Mouse (Mus musculus): ENCODE measurements around the gene Stk24. TPM values are rescaled to one million over a fixed set of nuclear protein-coding genes. Genes with fewer than 3 reads are reported as not detected.

Stk24 gene
- polyA plus RNA-seq, 1 experiment from 2014 or later: 15.2 TPM

DNA sequence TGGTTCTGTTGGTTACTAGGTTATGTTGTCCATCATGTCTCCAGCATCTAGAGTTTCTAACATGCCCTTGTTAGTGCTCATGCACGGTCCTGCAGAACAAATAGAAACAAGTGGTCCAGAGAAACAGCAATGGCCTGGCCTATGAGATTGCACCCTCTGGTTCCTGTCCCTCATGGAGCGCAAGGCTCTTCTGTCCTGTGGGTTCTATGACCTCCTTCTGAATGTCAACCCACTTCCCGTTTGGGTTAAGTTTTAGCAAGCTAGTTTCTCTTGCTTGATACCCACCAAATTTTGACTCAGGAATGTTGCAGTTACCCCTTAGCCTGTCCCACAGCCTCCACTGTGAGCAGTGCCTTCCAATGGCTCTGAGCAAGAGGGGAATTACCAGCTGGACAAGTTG lies 29.1 kb upstream of the Stk24 start:
- 83% methylated on average over 3 of the region's 3 CpGs for WGBS
- no peak overlapping the region for H3K9ac ChIP-seq (replicated peaks)
- no peak overlapping the region for H3K27ac ChIP-seq (replicated peaks)
- H3K36me3 ChIP-seq: no peaks in the 10 kb centered on the region
- no peak overlapping the region for H3K4me3 ChIP-seq (replicated peaks)
- no peaks in the 10 kb centered on the region for H3K9me3 ChIP-seq (replicated peaks)
- H3K4me2 ChIP-seq: no peak overlapping the region
- ATAC-seq (ENCODE audit: low FRiP score): no peak
- peaks cover 3% of the 10 kb centered on the region for H3K4me1 ChIP-seq
- no peaks in the 10 kb centered on the region for H3K27me3 ChIP-seq (replicated peaks)

DNA sequence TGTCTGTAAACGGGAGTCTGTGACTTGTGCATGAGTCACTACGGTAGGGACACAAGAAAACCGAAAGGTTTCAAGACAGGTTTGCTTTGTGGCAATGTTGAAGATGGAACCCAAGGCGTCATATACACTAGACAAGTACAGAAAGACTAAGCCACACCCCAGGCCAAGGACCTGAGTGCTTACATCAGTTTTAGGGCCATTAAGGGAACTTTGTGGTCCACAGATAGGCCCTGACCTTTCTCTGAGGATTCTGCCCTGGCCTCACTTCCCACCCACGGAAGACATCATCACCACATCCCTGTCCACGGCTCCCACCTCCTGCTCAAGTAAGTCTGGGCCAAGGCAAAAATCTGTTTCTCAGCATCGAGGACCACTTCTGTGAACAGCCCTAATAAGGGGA lies 27.1 kb upstream of the Stk24 start:
- no peaks in the 10 kb centered on the region for H3K36me3 ChIP-seq
- WGBS: 91% methylated on average over 7 of the region's 7 CpGs
- H3K9ac ChIP-seq (replicated peaks): no peak overlapping the region
- H3K27ac ChIP-seq (replicated peaks): no peak overlapping the region
- no peak for ATAC-seq (ENCODE audit: low FRiP score)
- no peaks in the 10 kb centered on the region for H3K9me3 ChIP-seq (replicated peaks)
- H3K4me1 ChIP-seq: peaks cover 3% of the 10 kb centered on the region
- no peak overlapping the region for H3K4me2 ChIP-seq
- no peak overlapping the region for H3K4me3 ChIP-seq (replicated peaks)
- no peaks in the 10 kb centered on the region for H3K27me3 ChIP-seq (replicated peaks)

DNA sequence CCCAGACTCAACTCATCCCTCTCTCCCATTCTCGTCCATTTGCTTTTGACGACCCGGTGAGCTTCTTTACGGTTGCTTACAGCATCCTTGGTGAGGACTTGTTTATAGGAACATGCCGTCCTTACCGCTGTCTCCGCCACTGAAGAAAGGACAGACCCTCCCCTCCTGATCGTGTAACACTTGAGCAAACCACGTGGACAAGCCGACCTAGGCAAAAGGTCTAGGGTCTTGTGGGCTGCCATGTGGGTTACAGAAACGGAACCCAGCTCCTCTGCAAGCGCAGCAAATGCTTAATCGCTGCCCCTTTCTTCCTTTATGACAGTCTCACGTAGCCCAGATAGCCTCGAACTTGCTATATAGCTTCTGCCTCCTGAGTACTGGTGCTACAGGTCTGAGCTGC lies 25.7 kb upstream of the Stk24 start:
- Histone ChIP-seq H3K4me1 (peaks cover 3% of the 10 kb centered on the region), H3K9me3 (replicated peaks) (no peaks in the 10 kb centered on the region), H3K36me3 (no peaks in the 10 kb centered on the region), H3K4me3 (replicated peaks) (peak overlapping the region; percentile 25), H3K4me2 (peak overlapping the region; percentile 57), H3K27me3 (replicated peaks) (no peaks in the 10 kb centered on the region), H3K27ac (replicated peaks) (no peak overlapping the region), H3K9ac (replicated peaks) (no peak overlapping the region)
- WGBS: 39% methylated on average over 15 of the region's 15 CpGs
- no peak; the same call in 1 of the 2 replicates for ATAC-seq (ENCODE audit: low FRiP score)

DNA sequence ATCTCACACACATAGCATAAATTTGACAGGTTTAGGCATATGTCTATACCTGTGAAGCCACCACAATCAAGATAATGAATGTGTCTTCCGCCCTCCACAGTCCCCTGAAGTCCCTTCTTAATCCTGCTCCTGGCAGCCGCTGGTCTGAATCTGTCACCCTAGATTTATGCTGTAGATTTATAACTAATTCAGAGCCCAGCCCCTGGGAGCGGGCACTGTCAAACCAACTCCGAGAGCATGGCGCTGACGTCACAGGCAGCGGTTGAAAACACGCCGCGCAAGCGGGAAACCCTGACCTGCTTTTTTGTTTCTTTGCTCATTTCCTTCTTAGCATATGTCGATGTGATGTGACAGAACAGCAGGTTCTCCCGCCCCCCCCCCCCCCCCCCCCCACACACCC lies 25.3 kb upstream of the Stk24 start:
- Histone ChIP-seq H3K27me3 (replicated peaks) (no peaks in the 10 kb centered on the region), H3K27ac (replicated peaks) (no peak overlapping the region), H3K9me3 (replicated peaks) (no peaks in the 10 kb centered on the region), H3K36me3 (no peaks in the 10 kb centered on the region), H3K9ac (replicated peaks) (no peak overlapping the region), H3K4me1 (peaks cover 3% of the 10 kb centered on the region), H3K4me3 (replicated peaks) (peak overlapping the region; percentile 25), H3K4me2 (peak overlapping the region; percentile 57)
- ATAC-seq (ENCODE audit: low FRiP score): peak; percentile 76
- 39% methylated on average over 13 of the region's 13 CpGs for WGBS

DNA sequence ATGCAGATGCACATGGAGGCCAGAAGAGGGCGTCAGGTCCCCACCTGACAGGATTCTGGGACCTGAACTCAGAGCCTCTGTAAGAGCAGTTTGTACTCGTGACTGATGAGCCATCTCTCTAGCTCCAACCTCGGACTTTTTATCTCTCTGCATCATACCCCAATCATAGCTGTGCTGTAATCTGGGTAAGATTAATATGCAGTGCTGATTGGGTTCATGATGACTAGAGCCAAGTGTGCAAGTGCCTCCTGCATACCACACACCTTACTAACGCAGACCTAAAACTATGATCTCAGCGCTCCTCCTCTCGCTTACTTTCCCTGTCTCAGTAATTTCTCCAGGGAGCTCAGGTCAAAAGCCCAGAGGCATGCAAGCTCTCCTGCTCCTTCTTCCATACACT lies 19.9 kb upstream of the Stk24 start:
- ATAC-seq (ENCODE audit: low FRiP score): no peak
- Histone ChIP-seq H3K9ac (replicated peaks) (no peak overlapping the region), H3K36me3 (no peaks in the 10 kb centered on the region), H3K9me3 (replicated peaks) (no peaks in the 10 kb centered on the region), H3K27me3 (replicated peaks) (no peaks in the 10 kb centered on the region), H3K27ac (replicated peaks) (no peak overlapping the region), H3K4me3 (replicated peaks) (no peak overlapping the region), H3K4me2 (no peak overlapping the region), H3K4me1 (no peaks in the 10 kb centered on the region)
- WGBS: 89% methylated on average over 6 of the region's 6 CpGs

DNA sequence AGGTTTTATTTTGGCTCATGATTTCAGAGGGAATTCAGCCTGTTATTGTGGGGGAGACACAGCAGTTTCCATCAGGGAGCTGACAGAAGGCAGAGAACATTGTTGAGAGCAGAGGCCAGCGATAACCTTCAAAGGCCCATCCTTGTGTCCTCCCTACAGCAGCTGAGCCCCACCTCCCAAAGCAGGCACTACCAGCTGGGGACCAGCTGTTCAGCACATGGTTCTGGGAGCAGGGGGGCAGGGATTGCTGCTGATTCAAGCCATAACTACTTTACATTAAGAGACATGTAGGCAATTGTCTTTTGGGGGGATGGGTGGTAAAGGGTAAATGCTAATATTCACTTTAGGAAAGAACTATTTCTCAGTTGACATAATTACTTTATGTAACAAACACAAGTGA lies 17.7 kb upstream of the Stk24 start:
- no peak for ATAC-seq (ENCODE audit: low FRiP score)
- Histone ChIP-seq H3K27me3 (replicated peaks) (no peaks in the 10 kb centered on the region), H3K9me3 (replicated peaks) (no peaks in the 10 kb centered on the region), H3K36me3 (no peaks in the 10 kb centered on the region), H3K4me1 (no peaks in the 10 kb centered on the region), H3K4me2 (no peak overlapping the region), H3K9ac (replicated peaks) (no peak overlapping the region), H3K4me3 (replicated peaks) (no peak overlapping the region), H3K27ac (replicated peaks) (no peak overlapping the region)
- WGBS: 28% methylated on average over 1 of the region's 1 CpGs

DNA sequence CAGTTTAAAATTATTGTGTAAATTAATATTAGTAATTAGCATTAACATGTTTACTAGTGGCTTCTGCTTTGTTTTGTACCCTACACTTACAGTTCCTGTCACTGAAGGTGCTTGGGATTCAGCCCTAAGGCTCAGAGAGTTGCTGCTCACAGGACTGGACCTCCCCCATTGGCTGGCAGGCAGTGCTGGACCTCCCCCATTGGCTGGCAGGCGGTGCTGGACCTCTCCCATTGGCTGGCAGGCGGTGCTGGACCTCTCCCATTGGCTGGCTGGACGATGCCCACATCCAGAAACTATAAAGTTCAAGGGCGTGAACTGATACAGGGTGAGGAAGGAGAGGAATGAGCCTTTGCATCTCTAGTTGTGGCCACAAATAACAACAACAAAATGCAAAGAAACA lies 15.3 kb upstream of the Stk24 start:
- Histone ChIP-seq H3K9ac (replicated peaks) (no peak overlapping the region), H3K4me1 (no peaks in the 10 kb centered on the region), H3K27me3 (replicated peaks) (no peaks in the 10 kb centered on the region), H3K4me3 (replicated peaks) (no peak overlapping the region), H3K36me3 (no peaks in the 10 kb centered on the region), H3K9me3 (replicated peaks) (no peaks in the 10 kb centered on the region), H3K4me2 (no peak overlapping the region), H3K27ac (replicated peaks) (no peak overlapping the region)
- no peak for ATAC-seq (ENCODE audit: low FRiP score)
- WGBS: 84% methylated on average over 4 of the region's 4 CpGs

DNA sequence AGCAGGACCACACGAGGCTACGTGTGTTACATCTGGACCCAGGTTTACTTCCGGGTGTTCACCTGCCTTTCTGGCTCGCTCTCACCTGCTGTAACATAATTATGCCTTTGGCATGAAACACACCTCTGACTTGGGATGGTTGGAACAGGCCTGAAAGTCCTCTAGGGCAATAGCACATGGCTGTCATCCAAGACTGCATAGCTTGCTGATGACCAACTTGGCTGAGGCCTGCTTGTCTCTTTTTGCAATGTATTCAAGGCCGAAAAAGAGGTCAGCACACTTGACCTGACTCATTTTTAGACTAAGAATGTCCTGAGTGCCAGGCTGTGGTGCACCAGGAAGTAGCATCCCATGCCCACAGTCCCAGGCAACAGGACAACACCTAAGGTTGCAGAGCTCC lies 12.1 kb upstream of the Stk24 start:
- Histone ChIP-seq H3K9me3 (replicated peaks) (no peaks in the 10 kb centered on the region), H3K4me2 (no peak overlapping the region), H3K9ac (replicated peaks) (no peak overlapping the region), H3K4me3 (replicated peaks) (no peak overlapping the region), H3K27ac (replicated peaks) (no peak overlapping the region), H3K36me3 (no peaks in the 10 kb centered on the region), H3K4me1 (no peaks in the 10 kb centered on the region), H3K27me3 (replicated peaks) (no peaks in the 10 kb centered on the region)
- no peak for ATAC-seq (ENCODE audit: low FRiP score)
- 88% methylated on average over 5 of the region's 5 CpGs for WGBS

DNA sequence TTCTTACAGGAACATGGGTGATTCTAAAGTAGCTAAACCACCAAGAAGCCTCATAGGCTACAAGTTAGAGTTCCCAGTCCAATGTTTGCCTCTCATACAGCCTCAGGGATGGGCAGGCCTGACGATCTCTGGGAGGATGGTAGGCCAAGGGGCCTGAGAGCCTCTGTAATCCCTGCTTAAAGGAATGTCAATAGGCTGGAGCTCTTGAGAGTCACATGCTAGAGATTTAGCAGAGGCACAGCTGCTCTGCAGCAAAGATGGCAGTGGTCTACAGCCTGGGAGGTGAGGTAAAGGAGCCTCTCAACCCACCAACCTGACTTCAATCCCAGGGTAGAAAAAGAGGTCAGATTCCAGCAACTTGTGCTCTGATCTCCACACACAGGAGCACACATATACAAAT lies 7.9 kb upstream of the Stk24 start:
- no peaks in the 10 kb centered on the region for H3K4me1 ChIP-seq
- no peak for ATAC-seq (ENCODE audit: low FRiP score)
- WGBS: 72% methylated on average over 1 of the region's 1 CpGs
- no peaks in the 10 kb centered on the region for H3K27me3 ChIP-seq (replicated peaks)
- no peaks in the 10 kb centered on the region for H3K9me3 ChIP-seq (replicated peaks)
- H3K27ac ChIP-seq (replicated peaks): no peak overlapping the region
- no peak overlapping the region for H3K9ac ChIP-seq (replicated peaks)
- no peak overlapping the region for H3K4me3 ChIP-seq (replicated peaks)
- H3K4me2 ChIP-seq: no peak overlapping the region
- H3K36me3 ChIP-seq: no peaks in the 10 kb centered on the region

DNA sequence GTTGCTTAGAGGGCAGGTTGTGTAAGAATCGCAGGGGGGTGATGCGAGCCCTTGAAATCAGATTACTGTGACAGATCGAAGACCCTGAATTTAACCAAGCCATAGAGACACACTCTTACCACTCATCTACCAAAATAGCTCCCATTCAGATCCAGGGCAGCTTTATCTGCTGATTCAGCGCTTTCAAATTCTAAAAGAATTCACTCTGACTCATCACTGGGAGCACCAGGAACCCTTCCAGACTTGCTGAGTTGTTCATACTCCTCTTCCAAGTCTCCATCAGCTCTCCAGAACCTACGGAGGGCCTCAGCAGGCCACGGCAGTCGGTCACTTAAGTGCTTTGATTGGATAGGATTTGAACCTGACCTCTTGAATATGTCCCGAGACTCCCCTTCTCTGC lies 5.6 kb upstream of the Stk24 start:
- Histone ChIP-seq H3K9me3 (replicated peaks) (no peaks in the 10 kb centered on the region), H3K4me2 (no peak overlapping the region), H3K9ac (replicated peaks) (no peak overlapping the region), H3K4me1 (no peaks in the 10 kb centered on the region), H3K27me3 (replicated peaks) (no peaks in the 10 kb centered on the region), H3K36me3 (no peaks in the 10 kb centered on the region), H3K27ac (replicated peaks) (no peak overlapping the region), H3K4me3 (replicated peaks) (no peak overlapping the region)
- WGBS: 89% methylated on average over 8 of the region's 8 CpGs
- no peak for ATAC-seq (ENCODE audit: low FRiP score)

DNA sequence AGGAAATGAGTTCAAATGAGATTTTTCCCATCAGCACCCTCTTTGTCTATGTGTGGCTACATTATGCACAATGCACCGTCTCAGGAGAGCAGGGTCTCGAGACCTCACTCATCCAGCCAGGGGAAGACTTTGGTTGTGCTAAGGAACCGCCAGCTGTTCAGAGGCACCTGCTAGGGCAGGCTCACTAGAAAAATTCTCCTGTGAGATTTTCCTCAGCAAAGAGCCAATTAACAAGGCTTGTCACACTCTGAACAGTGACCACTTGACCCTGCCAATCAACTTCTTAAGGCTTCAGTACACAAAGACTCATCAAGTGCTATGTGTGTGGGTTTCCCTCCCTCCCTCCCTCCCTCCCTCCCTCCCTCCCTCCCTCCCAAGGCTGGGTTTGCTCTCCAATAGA lies 4.0 kb upstream of the Stk24 start:
- Histone ChIP-seq H3K4me2 (no peak overlapping the region), H3K9me3 (replicated peaks) (no peaks in the 10 kb centered on the region), H3K27ac (replicated peaks) (no peak overlapping the region), H3K27me3 (replicated peaks) (no peaks in the 10 kb centered on the region), H3K9ac (replicated peaks) (no peak overlapping the region), H3K4me3 (replicated peaks) (no peak overlapping the region), H3K36me3 (no peaks in the 10 kb centered on the region), H3K4me1 (peaks cover 9% of the 10 kb centered on the region)
- WGBS: 49% methylated on average over 3 of the region's 3 CpGs
- no peak for ATAC-seq (ENCODE audit: low FRiP score)

DNA sequence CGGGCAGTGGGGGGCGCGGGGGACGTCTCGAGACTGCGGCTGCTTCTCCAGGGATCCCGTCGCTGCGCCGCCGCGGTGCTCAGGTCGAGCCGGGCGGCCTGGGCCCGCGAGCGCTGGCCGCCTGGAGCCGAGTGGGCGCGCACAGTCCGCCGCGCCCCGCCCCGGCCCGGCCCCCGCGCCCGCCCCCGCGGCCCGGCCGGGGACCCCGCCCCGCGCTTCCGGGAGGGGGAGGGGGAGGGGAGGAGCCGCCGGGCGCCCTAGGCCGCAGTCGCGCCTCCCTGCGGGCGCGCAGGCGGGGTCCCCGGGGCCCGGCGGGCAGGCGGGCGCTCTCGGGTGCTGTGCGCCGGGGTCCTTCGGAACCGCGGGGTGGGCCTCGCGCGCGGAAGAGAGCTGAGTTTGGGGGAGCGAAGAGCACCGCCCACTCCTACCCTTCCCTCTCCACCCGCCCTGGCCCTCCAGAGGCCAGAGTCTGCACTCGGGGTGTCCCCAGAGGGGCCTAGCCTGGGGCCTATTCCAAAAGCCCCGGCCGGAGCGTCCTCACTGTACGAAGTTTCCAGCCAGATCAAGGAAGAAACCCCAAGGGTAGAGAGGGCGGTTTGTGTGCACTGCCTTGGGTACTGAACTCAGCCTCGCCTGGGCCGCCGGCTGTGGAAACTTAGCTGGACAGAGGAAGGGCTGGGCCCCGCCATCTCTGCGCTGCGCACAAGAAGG lies 540 bp downstream of the Stk24 start:
- Histone ChIP-seq H3K9me3 (replicated peaks) (no peaks in the 10 kb centered on the region), H3K4me2 (peak overlapping the region; percentile 95), H3K27me3 (replicated peaks) (no peaks in the 10 kb centered on the region), H3K36me3 (no peaks in the 10 kb centered on the region), H3K9ac (replicated peaks) (peak overlapping the region; percentile 74), H3K4me1 (peaks cover 40% of the 10 kb centered on the region), H3K4me3 (replicated peaks) (peak overlapping the region; percentile 74), H3K27ac (replicated peaks) (peak overlapping the region; percentile 86)
- peak; percentile 90 for ATAC-seq (ENCODE audit: low FRiP score)
- under 1% methylated on average over 45 of the region's 79 CpGs for WGBS
